Mouse (Mus musculus) intestine, embryonic 16.5 days (tissue): ENCODE data around the gene Scyl1. TPM values are rescaled to one million over a fixed set of nuclear protein-coding genes. Genes with fewer than 3 reads are reported as not detected.

ENCODE experiments used
- polyA plus RNA-seq: library from polyadenylated mRNA; unstranded; fragments of >200 nt; fragmentation: Nextera tagmentation; extraction: Ambion mirVana; gene quantifications from 2 replicates; pipeline ENCODE4 v1.2.1, GENCODE M21; 2015

Gene Scyl1
- polyA plus RNA-seq, 1 experiment from 2014 or later: 58.9 TPM

Other genes starting within 250 kb of the Scyl1 start
- 24.4 and 25.6 TPM in 2 replicates for gene Ovol1, start 210.8 kb downstream of the Scyl1 start, polyA plus RNA-seq
- 10.3 and 10.8 TPM in 2 replicates for gene Ap5b1, start 203.4 kb downstream of the Scyl1 start, polyA plus RNA-seq
- gene Rnaseh2c, start 169.5 kb downstream of the Scyl1 start, polyA plus RNA-seq: 111 and 131 TPM in 2 replicates
- gene Kat5, start 161.2 kb downstream of the Scyl1 start, polyA plus RNA-seq: 40.2 and 40.9 TPM in 2 replicates
- gene Rela, start 133.9 kb downstream of the Scyl1 start, polyA plus RNA-seq: 43.2 and 43.9 TPM in 2 replicates
- gene Sipa1, start 107.7 kb downstream of the Scyl1 start, polyA plus RNA-seq: 15.8 and 20.8 TPM in 2 replicates
- gene Map3k11, start 82.7 kb downstream of the Scyl1 start, polyA plus RNA-seq: 28.7 and 33.7 TPM in 2 replicates
- 15.1 and 16.8 TPM in 2 replicates for gene Pcnx3, start 82.5 kb downstream of the Scyl1 start, polyA plus RNA-seq
- gene Kcnk7, start 67.1 kb downstream of the Scyl1 start, polyA plus RNA-seq: 0.13 and 0.34 TPM in 2 replicates
- gene Ehbp1l1, start 45.1 kb downstream of the Scyl1 start, polyA plus RNA-seq: 48.6 and 49.7 TPM in 2 replicates
- gene Fam89b, start 41.8 kb downstream of the Scyl1 start, polyA plus RNA-seq: 56.6 and 57.8 TPM in 2 replicates
- gene Ltbp3, start 30.5 kb downstream of the Scyl1 start, polyA plus RNA-seq: 14.0 and 20.8 TPM in 2 replicates
- gene Frmd8, start 103.9 kb upstream of the Scyl1 start, polyA plus RNA-seq: 31.1 and 31.7 TPM in 2 replicates
- gene Slc25a45, start 106.4 kb upstream of the Scyl1 start, polyA plus RNA-seq: 3.4 and 4.1 TPM in 2 replicates
- gene Tigd3, start 122.7 kb upstream of the Scyl1 start, polyA plus RNA-seq: 1.5 and 1.7 TPM in 2 replicates
- gene Dpf2, start 141.6 kb upstream of the Scyl1 start, polyA plus RNA-seq: 109 and 119 TPM in 2 replicates
- 14.7 and 15.1 TPM in 2 replicates for gene Cdc42ep2, start 153.4 kb upstream of the Scyl1 start, polyA plus RNA-seq
- gene Pola2, start 192.8 kb upstream of the Scyl1 start, polyA plus RNA-seq: 58.4 and 61.7 TPM in 2 replicates
- gene Slc22a20, start 214.7 kb upstream of the Scyl1 start, polyA plus RNA-seq: not detected in 2 replicates
- 11.8 and 12.4 TPM in 2 replicates for gene Capn1, start 244.5 kb upstream of the Scyl1 start, polyA plus RNA-seq